Mouse (Mus musculus) E14TG2a.4 (cell line): ENCODE results near the gene Tead1.

ENCODE experiments used
- CTCF ChIP-seq: conservative IDR thresholded peaks from 2 replicates; pipeline ENCODE4 v1.5.1; 2014; ENCODE audit warnings: low read length
- NANOG ChIP-seq: IDR thresholded peaks from 2 replicates; pipeline ENCODE4 v1.6.1; 2014; ENCODE audit warnings: borderline replicate concordance, low read length, mixed read lengths
- POU5F1 ChIP-seq: IDR thresholded peaks from 2 replicates; pipeline ENCODE4 v1.6.1; 2014; ENCODE audit warnings: low read length, borderline replicate concordance

DNA sequence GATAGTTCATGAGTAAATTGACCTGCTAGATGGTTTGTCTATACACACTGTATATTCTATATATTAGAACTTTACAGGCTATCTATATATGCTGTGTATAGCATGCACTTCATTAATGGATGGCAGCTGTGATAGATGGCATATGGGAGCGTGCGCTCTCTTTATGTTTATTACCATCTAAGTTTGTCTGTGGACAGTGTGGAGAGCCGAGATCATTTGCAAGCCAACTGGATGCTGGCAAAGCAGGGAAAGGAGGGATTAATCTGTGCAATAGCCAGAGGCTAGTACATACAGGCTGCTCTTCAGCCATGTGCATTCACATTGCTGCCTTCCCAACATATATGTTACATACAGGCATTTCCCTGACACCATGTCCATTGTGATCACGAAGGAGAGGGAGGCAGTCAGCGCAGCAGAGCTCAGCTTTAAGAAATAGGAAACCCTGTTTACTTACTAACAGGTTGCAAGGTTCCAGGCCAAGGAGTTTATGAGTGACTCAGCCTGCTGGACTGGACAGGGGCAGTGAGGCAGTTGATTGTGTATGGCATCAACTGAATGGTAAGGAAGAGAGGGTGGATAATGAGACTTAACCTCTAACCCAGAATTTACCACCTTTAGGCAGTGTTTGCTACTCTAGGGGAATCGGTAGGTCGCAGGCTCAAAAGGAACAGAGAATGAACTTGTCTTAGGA lies 173.2 kb downstream of the Tead1 start:
- TF ChIP-seq CTCF (no peak), NANOG (no peak), POU5F1 (no peak)
